Mouse (Mus musculus) adrenal gland, adult 8-10 months (tissue): ENCODE data around the gene Hk1. TPM values are rescaled to one million over a fixed set of nuclear protein-coding genes. Genes with fewer than 3 reads are reported as not detected.

Experiments used
- DNase-seq: peaks from one replicate; pipeline ENCODE4 v3.0.0; 2022
- total RNA-seq, 4 experiments: library from RNA; stranded (reverse); gene quantifications; 2 replicates each; pipeline ENCODE4 v1.2.4; 2022

The Hk1 gene
- total RNA-seq, 4 experiments from 2014 or later = 32.4 to 53.5 (median 42.9) TPM

GRCm38 (mm10) chr10:62220732-62221514 is 158.8 kb downstream of the Hk1 start:
- DNase-seq = no peak

Other genes with a start within 250 kb of the Hk1 start
- gene Neurog3, start 246.8 kb downstream of the Hk1 start, total RNA-seq = not detected
- gene Fam241b, start 236.0 kb downstream of the Hk1 start, total RNA-seq = 10 to 100 TPM in 2 of 4 experiments, 1 to 10 TPM in 2; 5.6 to 11.7 (median 8.7) TPM
- 10 to 100 TPM; 17.5 to 29.9 (median 21.7) TPM for gene Tspan15, start 148.7 kb downstream of the Hk1 start, total RNA-seq
- 10 to 100 TPM; 27.8 to 76.4 (median 46.5) TPM for gene Tacr2, start 127.5 kb downstream of the Hk1 start, total RNA-seq
- not detected for gene Hkdc1, start 42.6 kb upstream of the Hk1 start, total RNA-seq
- gene 4930507D05Rik, start 69.6 kb upstream of the Hk1 start, total RNA-seq = under 1 TPM; 0.31 to 0.56 (median 0.36) TPM
- 10 to 100 TPM; 30.6 to 36.8 (median 34.8) TPM for gene Supv3l1, start 69.8 kb upstream of the Hk1 start, total RNA-seq
- gene Vps26a, start 106.9 kb upstream of the Hk1 start, total RNA-seq = 10 to 100 TPM; 45.2 to 60.6 (median 55.4) TPM
- 10 to 100 TPM; 49.9 to 64.0 (median 50.9) TPM for gene Srgn, start 147.5 kb upstream of the Hk1 start, total RNA-seq
- gene Kif1bp, start 198.5 kb upstream of the Hk1 start, total RNA-seq = 10 to 100 TPM; 57.5 to 70.5 (median 65.4) TPM
- 10 to 100 TPM; 59.1 to 63.0 (median 59.5) TPM for gene Ddx21, start 222.4 kb upstream of the Hk1 start, total RNA-seq